Mouse (Mus musculus) kidney, postnatal 4 days (tissue): ENCODE measurements around the gene Gm7075.
"Not testable (repeated sequence)": the region's sequence is repeated elsewhere in the genome, so short reads cannot be mapped to it uniquely, and the experiment has no call there.

Experiments used
- DNase-seq, 2 experiments: peaks; one replicate each; pipeline ENCODE4 v3.0.0; 2021; ENCODE audit warnings: mixed read lengths in 2 of 2

Gene Gm7075

GRCm38 (mm10) chr10:63421739-63422735 lies at the start of gene Gm7075:
Gene Gm7075, minus strand, starts transcription at chr10:63421789.
- DNase-seq: peak; percentile 67 to 73

DNA sequence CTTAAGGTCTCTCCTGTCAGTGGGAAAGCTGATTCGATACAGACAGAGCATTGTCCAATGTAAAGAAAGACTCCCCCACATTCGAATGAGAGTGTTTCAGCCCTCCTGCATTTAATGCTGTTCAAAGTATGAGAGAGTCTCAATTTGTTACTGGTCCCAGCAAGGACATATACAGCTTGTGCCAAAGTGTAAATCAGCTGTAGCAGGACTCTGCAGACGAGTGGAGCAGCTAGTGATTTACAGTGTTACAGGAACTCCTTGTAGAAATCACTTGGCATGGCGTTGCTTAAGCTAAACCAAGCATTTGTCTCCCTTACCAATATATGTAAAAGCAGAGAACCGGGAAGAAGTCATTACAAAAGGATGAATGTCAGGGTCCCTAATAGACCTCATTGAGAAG lies 39.3 kb upstream of the Gm7075 start:
- no peak for DNase-seq

DNA sequence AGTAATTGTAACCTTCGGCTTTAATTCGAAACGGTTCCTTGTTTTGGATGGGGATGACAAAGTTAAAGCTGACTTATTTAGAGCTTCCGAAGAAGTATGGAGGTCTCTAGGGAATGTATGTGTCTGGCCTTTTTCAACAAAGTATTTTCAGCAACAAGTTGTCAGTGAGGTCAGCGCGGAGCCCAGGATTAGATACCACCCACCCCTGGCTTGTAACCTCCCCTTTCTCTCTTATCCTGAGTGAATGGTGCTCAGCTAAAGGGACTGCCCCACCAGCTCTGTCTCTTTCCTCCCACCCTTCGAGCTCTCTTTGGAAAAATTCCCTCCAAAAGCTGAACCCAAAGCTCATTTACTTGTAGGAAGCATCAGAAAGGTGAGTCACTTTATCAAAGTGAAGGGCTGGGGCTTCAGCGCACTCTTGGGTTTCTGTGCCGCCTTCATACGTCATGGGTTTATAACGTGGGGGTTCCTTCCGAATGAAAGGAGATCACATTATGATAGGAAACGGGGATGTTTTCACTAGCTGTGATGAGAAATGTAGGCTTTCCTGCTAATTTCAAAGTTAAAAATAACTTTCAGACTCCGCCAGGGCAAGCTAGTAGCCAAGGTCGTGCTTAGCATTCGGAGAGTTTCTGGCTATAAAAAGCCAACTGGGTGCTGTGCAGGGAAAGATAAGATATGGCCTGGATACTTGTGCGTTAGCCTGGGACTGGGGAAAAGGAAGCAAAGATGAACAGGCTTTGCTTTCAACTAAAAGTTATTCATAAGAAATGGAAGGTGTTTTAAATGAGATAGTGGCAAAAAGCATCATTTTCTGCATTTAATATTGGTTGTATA lies 35.9 kb upstream of the Gm7075 start:
- DNase-seq: peak in 1 of 2 experiments; percentile 13

GRCm38 (mm10) chr10:63455110-63455878 lies 33.7 kb upstream of the Gm7075 start:
- peak; percentile 11 to 48 for DNase-seq

GRCm38 (mm10) chr10:63453926-63454325 lies 32.3 kb upstream of the Gm7075 start:
- no peak for DNase-seq

DNA sequence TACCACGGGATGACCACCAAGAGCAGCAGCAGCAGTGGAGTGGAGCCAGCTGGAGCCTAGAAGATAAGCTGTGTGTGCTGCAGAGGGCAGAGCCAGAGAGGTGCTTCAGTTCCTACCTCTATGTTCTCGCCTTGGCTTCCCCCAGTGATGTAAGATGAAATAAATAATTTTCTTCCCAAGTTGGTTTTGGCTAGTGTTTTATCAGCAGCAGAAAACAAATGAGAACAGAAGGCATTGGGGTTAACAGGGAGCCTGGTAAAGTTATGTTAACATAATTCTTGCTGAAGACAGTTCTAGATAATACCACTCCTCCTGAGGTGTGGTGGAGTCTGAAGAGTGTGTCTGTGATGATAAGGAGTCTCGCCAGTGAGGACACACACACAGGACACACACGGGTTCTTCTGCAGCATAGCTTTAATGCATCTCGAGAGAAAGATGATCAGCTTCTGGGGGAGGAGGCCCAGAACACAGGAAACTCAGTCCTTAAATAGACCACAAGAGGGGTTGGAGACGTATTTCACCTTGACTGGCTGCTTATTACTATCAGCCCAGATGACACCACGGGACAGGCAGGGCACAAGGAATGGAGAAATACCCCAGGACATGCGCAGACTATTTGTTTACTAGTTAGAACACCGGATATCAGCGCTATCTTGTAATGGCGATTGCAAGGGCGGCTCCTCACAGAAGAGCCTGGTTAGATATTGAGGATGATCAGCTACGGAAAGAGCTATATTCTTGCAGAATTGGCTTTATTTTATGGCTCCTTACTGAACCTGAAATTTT lies 23.2 kb upstream of the Gm7075 start:
- DNase-seq: not testable (repeated sequence)

DNA sequence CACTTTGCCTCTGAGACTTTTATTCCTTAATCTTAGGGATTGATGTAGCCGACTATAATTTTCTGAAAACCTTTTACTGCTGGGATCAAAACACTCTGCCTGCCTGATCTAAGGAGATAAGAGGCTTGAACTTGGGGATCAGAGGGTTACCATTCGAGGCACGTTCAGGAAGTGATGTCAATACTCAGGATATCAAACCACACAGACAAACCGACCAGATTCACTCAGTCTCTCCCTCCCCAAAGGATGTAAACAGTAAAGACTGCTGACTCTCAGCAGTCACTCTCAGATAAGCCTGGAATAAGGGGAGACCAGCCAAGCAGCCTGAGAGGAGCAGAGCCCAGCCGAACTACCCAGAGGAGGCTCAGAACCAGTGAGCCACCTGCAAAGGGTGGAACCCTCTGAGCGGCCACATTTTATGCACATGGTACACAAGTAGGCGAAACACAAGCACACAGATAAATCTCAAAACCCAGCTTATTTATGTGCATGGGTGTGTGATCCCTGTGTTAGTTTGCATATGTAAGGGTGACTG lies 18.2 kb upstream of the Gm7075 start:
- no peak for DNase-seq

- no peak for DNase-seq
These were observed 17.2 kb upstream of the Gm7075 start for GRCm38 (mm10) chr10:63438736-63439262.

DNA sequence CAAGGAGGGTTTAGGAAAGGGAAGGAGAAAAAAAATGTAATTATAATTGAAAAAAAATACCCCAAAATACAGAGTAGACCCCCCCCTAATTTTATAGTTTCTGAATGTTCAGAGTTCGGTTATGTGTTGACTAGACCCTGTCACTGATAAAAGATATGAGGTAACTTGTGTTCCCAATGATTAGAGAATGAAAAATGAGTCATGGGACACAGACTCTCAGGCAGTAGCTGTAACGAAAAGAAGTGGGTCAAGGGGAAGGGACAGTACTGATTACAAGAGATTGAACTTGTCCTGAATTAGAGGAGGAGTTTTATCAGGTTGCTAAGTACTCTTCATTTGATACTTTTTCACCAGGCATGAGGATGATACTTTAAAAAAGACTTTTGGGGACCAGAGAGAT lies 11.3 kb upstream of the Gm7075 start:
- DNase-seq: no peak

DNA sequence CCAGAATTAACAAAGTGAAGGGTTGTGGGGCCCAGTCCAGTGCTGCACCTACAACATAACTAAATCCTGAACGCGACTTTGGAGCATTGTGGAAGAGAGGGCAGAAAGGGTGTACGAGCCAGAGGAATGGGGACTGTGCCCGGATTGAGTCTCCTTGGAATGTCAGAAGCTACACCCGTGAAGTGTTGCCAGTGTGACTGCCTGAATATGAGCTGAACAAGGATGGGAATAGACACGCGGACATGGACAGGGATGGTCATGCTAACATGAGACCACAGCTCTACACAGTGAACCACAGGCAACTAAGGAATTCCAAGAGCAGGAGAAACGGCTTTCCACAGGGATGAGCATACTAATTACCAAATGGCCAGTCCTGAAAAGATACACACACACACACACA lies 10.5 kb upstream of the Gm7075 start:
- peak in 1 of 2 experiments; percentile 0 for DNase-seq

- no peak for DNase-seq
These were observed 9.7 kb upstream of the Gm7075 start for GRCm38 (mm10) chr10:63431221-63431736.

DNA sequence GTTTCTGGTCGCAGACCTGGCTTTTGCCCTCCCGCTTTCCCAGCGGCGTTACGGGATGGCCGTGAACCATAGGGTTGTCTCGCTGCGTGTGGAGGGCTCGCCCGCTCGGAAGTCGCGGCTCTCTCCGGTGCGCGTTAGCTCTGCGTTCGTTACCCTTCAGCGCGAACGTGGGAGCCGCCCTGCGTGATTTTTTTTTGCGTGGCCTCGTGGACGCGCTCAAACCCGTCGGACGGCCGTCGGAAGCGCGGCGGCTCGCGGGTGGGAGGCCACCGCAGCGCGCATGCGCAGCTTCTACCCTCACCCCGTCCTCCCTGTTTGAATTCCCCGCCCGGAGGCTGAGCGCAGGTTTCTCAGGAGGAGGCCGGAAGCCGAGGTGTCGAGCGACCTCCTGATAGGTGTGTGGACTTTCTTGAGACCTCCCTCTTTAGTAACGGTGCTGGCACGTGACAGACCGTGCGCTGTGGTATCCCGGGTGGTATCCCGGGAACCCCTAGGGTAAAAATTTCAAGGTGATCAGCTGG lies 8.3 kb upstream of the Gm7075 start, which contains the start of gene Ctnna3:
Ctnna3 (plus strand) TSS at position 314 of the 521 bp plus-strand sequence.
- peak; percentile 87 to 93 for DNase-seq

DNA sequence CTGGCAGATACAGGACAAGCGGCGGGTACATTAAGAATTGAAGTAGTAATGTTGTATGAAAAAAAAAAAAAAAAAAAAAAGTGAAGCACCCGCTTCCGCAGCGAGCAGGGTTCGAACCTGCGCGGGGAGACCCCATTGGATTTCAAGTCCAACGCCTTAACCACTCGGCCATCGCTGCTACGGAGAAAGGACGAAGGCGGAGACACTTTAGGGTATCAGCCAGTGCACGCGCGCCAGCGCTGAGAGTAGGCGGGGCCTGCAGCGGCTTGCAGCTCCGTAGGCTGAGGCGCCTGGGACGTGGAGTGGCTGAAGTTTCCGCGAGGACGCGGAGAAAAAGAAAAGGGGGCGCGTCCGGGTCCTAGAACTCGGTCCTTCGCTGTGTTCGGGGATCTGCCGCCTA lies 7.8 kb upstream of the Gm7075 start:
- DNase-seq: peak; percentile 98 to 99

DNA sequence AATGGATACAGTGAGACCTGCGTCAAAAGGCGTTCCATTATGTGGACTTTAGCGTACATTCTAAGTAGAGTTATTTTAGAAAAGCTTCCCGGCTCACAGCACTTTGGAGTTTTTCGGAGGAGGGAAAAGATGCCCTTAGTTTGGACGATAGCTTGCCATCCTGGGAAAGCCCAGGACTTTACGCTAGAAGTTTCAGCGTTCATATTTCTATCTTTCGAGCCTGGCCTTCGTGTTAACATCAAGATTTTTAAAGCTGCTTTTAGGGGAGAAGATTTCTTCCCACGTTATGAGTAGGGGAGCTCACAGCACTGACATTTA lies 7.4 kb upstream of the Gm7075 start:
- DNase-seq: no peak

- DNase-seq: peak; percentile 26 to 59
These were observed 6.8 kb upstream of the Gm7075 start for GRCm38 (mm10) chr10:63428243-63429022.

DNA sequence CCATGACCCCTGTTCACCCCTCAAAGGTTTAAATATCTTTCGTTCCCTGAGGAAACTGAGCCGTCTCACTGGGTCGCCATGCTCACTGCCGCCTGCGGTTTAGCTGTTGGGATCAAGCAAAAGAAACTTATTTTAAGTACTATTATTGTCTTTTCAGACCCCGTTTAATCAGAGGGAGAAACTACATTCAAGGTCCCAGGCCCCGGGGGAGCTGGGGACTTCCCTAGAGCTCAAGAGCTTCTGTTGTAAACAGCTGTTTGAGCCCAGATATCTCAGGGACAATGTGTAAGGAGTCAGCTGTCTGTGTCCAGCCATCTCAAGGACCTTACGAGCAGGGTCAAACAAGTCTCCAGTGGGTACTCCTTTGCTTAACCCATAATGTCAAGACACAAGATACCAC lies 5.6 kb upstream of the Gm7075 start:
- DNase-seq: no peak

DNA sequence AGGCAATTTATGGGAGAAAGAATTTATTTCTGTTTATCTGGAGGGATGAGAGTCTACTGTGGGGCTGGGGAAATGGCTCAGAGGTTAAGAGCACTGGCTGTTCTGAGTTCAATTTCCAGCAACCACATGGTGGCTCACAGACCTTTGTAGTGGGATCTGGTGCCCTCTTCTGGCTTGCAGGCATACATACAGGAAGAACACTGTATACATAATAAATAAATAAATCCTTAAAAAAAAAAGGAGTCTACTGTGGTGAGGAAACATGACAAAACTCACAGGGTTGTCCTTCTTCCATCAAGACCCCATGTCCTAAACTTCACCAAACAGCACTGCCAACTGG lies 2.9 kb upstream of the Gm7075 start:
- DNase-seq: peak; percentile 20 to 48

DNA sequence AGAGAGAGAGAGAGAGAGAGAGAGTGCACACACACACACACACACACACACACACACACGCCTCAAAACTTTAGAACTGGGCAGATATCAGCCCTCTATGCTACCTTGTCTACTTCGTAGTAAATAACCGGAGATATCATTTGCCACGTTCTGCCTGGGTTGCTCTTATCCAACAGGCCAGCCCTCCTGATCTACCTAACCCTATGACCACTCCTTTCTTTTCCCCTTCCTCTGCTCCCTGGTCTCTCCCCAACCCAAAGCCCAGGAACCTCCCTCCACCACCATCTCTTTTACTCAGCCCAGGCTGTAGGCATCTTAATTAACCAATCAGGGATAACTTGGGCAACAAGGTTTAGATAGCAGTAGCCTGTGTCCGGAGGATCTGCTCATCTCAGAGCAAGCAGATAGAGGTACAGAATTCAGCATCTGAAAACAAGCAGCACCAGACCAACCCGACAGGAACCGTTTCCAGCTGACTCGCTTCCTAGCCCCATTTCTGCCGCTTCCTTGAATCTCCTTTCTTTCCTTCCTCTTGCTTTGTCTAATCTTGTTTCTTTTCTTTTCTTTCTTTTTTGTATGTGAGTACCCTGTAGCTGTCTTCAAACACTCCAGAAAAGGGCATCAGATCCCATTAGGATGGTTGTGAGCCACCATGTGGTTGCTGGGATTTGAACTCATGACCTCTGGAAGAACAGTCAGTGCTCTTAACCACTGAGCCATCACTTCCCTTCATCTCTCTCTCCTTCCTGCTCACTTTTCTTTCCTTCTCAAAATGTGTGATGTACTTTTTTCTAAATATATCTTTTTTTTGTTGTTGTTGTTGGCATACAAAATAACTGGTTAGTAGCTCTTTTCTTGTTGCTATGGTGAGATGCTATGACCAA lies 2.2 kb upstream of the Gm7075 start:
- DNase-seq: no peak

GRCm38 (mm10) chr10:63422736-63422992 lies 1.1 kb upstream of the Gm7075 start:
- no peak for DNase-seq
